22 mouse cellular contexts compared by ENCODE assay signal in genomic region chr2:52016361-52016760, GRCm38 (mm10). TPM values are rescaled to one million over a fixed set of nuclear protein-coding genes. Genes with fewer than 3 reads are reported as not detected.
A peak's percentile ranks its signal among the peaks of the same experiment; 100 is the strongest.
DNase-seq lines count a peak whose midpoint lies in the region; ATAC-seq lines count a peak whose summit lies in the region.
"Had no signal": no experiment of that assay in that cellular context is flagged by ENCODE, and none has a peak within 500 bp of the region (broad histone marks: within the 10 kb centered on the region; RNA-seq: fewer than 3 reads in every experiment).

No protein-coding gene starts in this region.

- H3K27me3 ChIP-seq in heart, embryonic 12.5 days (replicated peaks) = no peaks in the 10 kb centered on the region
- no peaks in the 10 kb centered on the region for H3K27me3 ChIP-seq in midbrain, embryonic 10.5 days (ENCODE audit: low read depth, poor library complexity, severe bottlenecking)
- H3K27me3 ChIP-seq in midbrain, embryonic 13.5 days = no peaks in the 10 kb centered on the region
- H3K27me3 ChIP-seq in hindbrain, embryonic 15.5 days = no peaks in the 10 kb centered on the region
- H3K27me3 ChIP-seq in neural tube, embryonic 14.5 days (ENCODE audit: control insufficient read depth, insufficient read depth, low read length) = no peaks in the 10 kb centered on the region
- H3K27me3 ChIP-seq: embryonic facial prominence, embryonic 15.5 days; intestine, embryonic 15.5 days; kidney, embryonic 15.5 days; lung, embryonic 15.5 days had no signal

- DNase-seq in heart, adult 8-10 months (ENCODE audit: low spot score) = no peak
- no peak for DNase-seq in midbrain, embryonic 10.5 days (ENCODE audit: low spot score)
- DNase-seq in left cerebral cortex, adult 11 months (ENCODE audit: low spot score) = no peak
- DNase-seq: cerebellum, adult 9-10 months; embryo, embryonic 11 days; layer of hippocampus, postnatal 36 days; retina, postnatal 1 day; right cerebral cortex, postnatal 4 days; thymus, postnatal 25 days had no signal

- H3K27ac ChIP-seq in heart, embryonic 12.5 days (ENCODE audit: poor library complexity, severe bottlenecking) = no peak overlapping the region
- H3K27ac ChIP-seq in midbrain, embryonic 10.5 days (replicated peaks) = 0 out of 2 replicates have a peak overlapping the region, but pooled peaks have one; percentile 19
- no peak overlapping the region for H3K27ac ChIP-seq in midbrain, embryonic 13.5 days
- H3K27ac ChIP-seq in hindbrain, embryonic 15.5 days (replicated peaks) = no peak overlapping the region
- no peak overlapping the region for H3K27ac ChIP-seq in neural tube, embryonic 14.5 days (ENCODE audit: low read depth, low read length)
- H3K27ac ChIP-seq: embryonic facial prominence, embryonic 15.5 days; forebrain, embryonic 10.5 days; intestine, embryonic 15.5 days; kidney, embryonic 15.5 days; lung, embryonic 15.5 days; macrophage had no signal

- no peak for ATAC-seq in heart, embryonic 12.5 days (ENCODE audit: insufficient number of reproducible peaks, low FRiP score)
- no peak for ATAC-seq in midbrain, embryonic 13.5 days
- ATAC-seq in hindbrain, embryonic 15.5 days (ENCODE audit: low FRiP score, low read depth) = no peak
- peak; percentile 21; the same call in 1 of the 2 replicates for ATAC-seq in neural tube, embryonic 14.5 days (ENCODE audit: low read depth)
- ATAC-seq: CD4-positive, CD25-positive, alpha-beta regulatory T cell, adult 4 months; intestine, embryonic 15.5 days had no signal

- no peaks in the 10 kb centered on the region for H3K36me3 ChIP-seq in heart, embryonic 12.5 days
- H3K36me3 ChIP-seq in midbrain, embryonic 10.5 days = no peaks in the 10 kb centered on the region
- H3K36me3 ChIP-seq in midbrain, embryonic 13.5 days = no peaks in the 10 kb centered on the region
- H3K36me3 ChIP-seq in hindbrain, embryonic 15.5 days = no peaks in the 10 kb centered on the region
- H3K36me3 ChIP-seq in neural tube, embryonic 14.5 days (ENCODE audit: control insufficient read depth, insufficient read depth, low read length) = no peaks in the 10 kb centered on the region
- H3K36me3 ChIP-seq: embryonic facial prominence, embryonic 15.5 days; forebrain, embryonic 10.5 days; G1E; intestine, embryonic 15.5 days; kidney, embryonic 15.5 days; lung, embryonic 15.5 days had no signal

- peak overlapping the region; percentile 54 for H3K4me2 ChIP-seq in heart, embryonic 12.5 days
- no peak overlapping the region for H3K4me2 ChIP-seq in midbrain, embryonic 13.5 days (replicated peaks)
- H3K4me2 ChIP-seq in hindbrain, embryonic 15.5 days = peak overlapping the region; percentile 30
- H3K4me2 ChIP-seq in neural tube, embryonic 14.5 days (ENCODE audit: low read depth, low read length) = peak overlapping the region; percentile 14; the same call in 1 of the 2 replicates
- H3K4me2 ChIP-seq: embryonic facial prominence, embryonic 15.5 days; intestine, embryonic 15.5 days; kidney, embryonic 15.5 days; lung, embryonic 15.5 days had no signal

- peak overlapping the region; percentile 26; the same call in 1 of the 2 replicates for H3K9ac ChIP-seq in heart, embryonic 12.5 days
- H3K9ac ChIP-seq in midbrain, embryonic 13.5 days (replicated peaks) = no peak overlapping the region
- H3K9ac ChIP-seq in hindbrain, embryonic 15.5 days = 0 out of 2 replicates have a peak overlapping the region, but pooled peaks have one; percentile 3
- no peak overlapping the region for H3K9ac ChIP-seq in neural tube, embryonic 14.5 days (replicated peaks; ENCODE audit: low read depth, low read length)
- H3K9ac ChIP-seq: embryonic facial prominence, embryonic 15.5 days; intestine, embryonic 15.5 days; kidney, embryonic 15.5 days; lung, embryonic 15.5 days had no signal

- H3K4me1 ChIP-seq in heart, embryonic 12.5 days (replicated peaks) = peaks cover 12% of the 10 kb centered on the region; the same call in 1 of the 2 replicates
- peaks cover 15% of the 10 kb centered on the region for H3K4me1 ChIP-seq in midbrain, embryonic 10.5 days
- H3K4me1 ChIP-seq in midbrain, embryonic 13.5 days (replicated peaks) = peaks cover 5% of the 10 kb centered on the region; the same call in 1 of the 2 replicates
- H3K4me1 ChIP-seq in hindbrain, embryonic 15.5 days (replicated peaks) = 0 out of 2 replicates have a peak, but pooled peaks cover 7% of the 10 kb centered on the region
- H3K4me1 ChIP-seq in neural tube, embryonic 14.5 days (ENCODE audit: control insufficient read depth, insufficient read depth, low read length) = no peaks in the 10 kb centered on the region
- H3K4me1 ChIP-seq: embryonic facial prominence, embryonic 15.5 days; intestine, embryonic 15.5 days had no signal

- peak overlapping the region; percentile 5; the same call in 1 of the 2 replicates for H3K4me3 ChIP-seq in heart, embryonic 12.5 days
- no peak overlapping the region for H3K4me3 ChIP-seq in midbrain, embryonic 10.5 days
- H3K4me3 ChIP-seq in midbrain, embryonic 13.5 days (replicated peaks) = no peak overlapping the region
- H3K4me3 ChIP-seq in hindbrain, embryonic 15.5 days = no peak overlapping the region
- H3K4me3 ChIP-seq in neural tube, embryonic 14.5 days (ENCODE audit: low read depth, low read length) = no peak overlapping the region
- H3K4me3 ChIP-seq: embryonic facial prominence, embryonic 15.5 days; forebrain, embryonic 10.5 days; intestine, embryonic 15.5 days; kidney, embryonic 15.5 days; lung, embryonic 15.5 days had no signal

- H3K9me3 ChIP-seq in heart, embryonic 12.5 days (replicated peaks) = no peaks in the 10 kb centered on the region
- no peaks in the 10 kb centered on the region for H3K9me3 ChIP-seq in midbrain, embryonic 10.5 days (replicated peaks)
- H3K9me3 ChIP-seq in midbrain, embryonic 13.5 days = no peaks in the 10 kb centered on the region
- H3K9me3 ChIP-seq in hindbrain, embryonic 15.5 days = no peaks in the 10 kb centered on the region
- H3K9me3 ChIP-seq in neural tube, embryonic 14.5 days (ENCODE audit: control insufficient read depth, low read length) = no peaks in the 10 kb centered on the region
- H3K9me3 ChIP-seq: embryonic facial prominence, embryonic 15.5 days; forebrain, embryonic 10.5 days; G1E; intestine, embryonic 15.5 days; kidney, embryonic 15.5 days; lung, embryonic 15.5 days had no signal

- WGBS in heart, embryonic 12.5 days = 34% methylated on average over 7 of the region's 7 CpGs
- WGBS in midbrain, embryonic 10.5 days = 29% methylated on average over 7 of the region's 7 CpGs
- WGBS in midbrain, embryonic 13.5 days = 20% methylated on average over 7 of the region's 7 CpGs
- WGBS in hindbrain, embryonic 15.5 days = 23% methylated on average over 7 of the region's 7 CpGs
- WGBS in neural tube, embryonic 14.5 days = 27% methylated on average over 7 of the region's 7 CpGs

RNA-seq across cellular contexts. Expression of gene Tnfaip6, which starts 21.4 kb away (rescaled TPM):
- 4.9 and 5.7 TPM in 2 replicates for polyA plus RNA-seq in heart, embryonic 12.5 days (2016; fragmentation: Nextera tagmentation; extraction: Ambion mirVana)
- under 1 TPM; 0.59 to 0.86 (median 0.67) TPM for total RNA-seq in heart, adult 8-10 months (2022)
- polyA plus RNA-seq in midbrain, embryonic 10.5 days (2016; fragmentation: Nextera tagmentation; extraction: Ambion mirVana) = 19.4 and 21.6 TPM in 2 replicates
- polyA plus RNA-seq in midbrain, embryonic 13.5 days (2015; fragmentation: Nextera tagmentation; extraction: Ambion mirVana) = 6.2 and 6.8 TPM in 2 replicates
- 3.2 and 3.8 TPM in 2 replicates for polyA plus RNA-seq in hindbrain, embryonic 15.5 days (2015; fragmentation: Nextera tagmentation; extraction: Ambion mirVana)
- polyA plus RNA-seq in neural tube, embryonic 14.5 days (2014; fragmentation: Nextera tagmentation; extraction: Ambion mirVana) = 3.6 and 4.0 TPM in 2 replicates
- total RNA-seq: G1E had no signal
- polyA plus RNA-seq: CD4-positive, CD25-positive, alpha-beta regulatory T cell, adult 4 months; G1E; liver, adult 2 months; macrophage had no signal

RNA-seq across cellular contexts. Expression of gene Nmi, which starts 43.1 kb away (rescaled TPM):
- polyA plus RNA-seq in heart, embryonic 12.5 days (2016; fragmentation: Nextera tagmentation; extraction: Ambion mirVana) = 10.5 and 14.0 TPM in 2 replicates
- 1 to 10 TPM; 4.5 to 8.7 (median 6.3) TPM for total RNA-seq in heart, adult 8-10 months (2022)
- polyA plus RNA-seq in midbrain, embryonic 10.5 days (2016; fragmentation: Nextera tagmentation; extraction: Ambion mirVana) = 4.2 and 5.2 TPM in 2 replicates
- polyA plus RNA-seq in midbrain, embryonic 13.5 days (2015; fragmentation: Nextera tagmentation; extraction: Ambion mirVana) = 4.5 and 4.6 TPM in 2 replicates
- 4.4 and 5.0 TPM in 2 replicates for polyA plus RNA-seq in hindbrain, embryonic 15.5 days (2015; fragmentation: Nextera tagmentation; extraction: Ambion mirVana)
- polyA plus RNA-seq in neural tube, embryonic 14.5 days (2014; fragmentation: Nextera tagmentation; extraction: Ambion mirVana) = 2.7 and 3.9 TPM in 2 replicates

RNA-seq across cellular contexts. Expression of gene Rif1, which starts 56.3 kb away (rescaled TPM):
- polyA plus RNA-seq in heart, embryonic 12.5 days (2016; fragmentation: Nextera tagmentation; extraction: Ambion mirVana) = 33.0 and 34.6 TPM in 2 replicates
- total RNA-seq in heart, adult 8-10 months (2022) = 10 to 100 TPM; 17.7 to 21.3 (median 20.8) TPM
- polyA plus RNA-seq in midbrain, embryonic 10.5 days (2016; fragmentation: Nextera tagmentation; extraction: Ambion mirVana) = 32.1 and 35.5 TPM in 2 replicates
- polyA plus RNA-seq in midbrain, embryonic 13.5 days (2015; fragmentation: Nextera tagmentation; extraction: Ambion mirVana) = 22.3 and 28.7 TPM in 2 replicates
- 18.7 and 22.5 TPM in 2 replicates for polyA plus RNA-seq in hindbrain, embryonic 15.5 days (2015; fragmentation: Nextera tagmentation; extraction: Ambion mirVana)
- polyA plus RNA-seq in neural tube, embryonic 14.5 days (2014; fragmentation: Nextera tagmentation; extraction: Ambion mirVana) = 29.6 and 30.3 TPM in 2 replicates

Comparison
In these comparisons a context has a peak if more than half of its experiments do, and no peak if none do; other contexts are left out.
1. H3K9ac ChIP-seq: peak in heart, embryonic 12.5 days (single experiment) and hindbrain, embryonic 15.5 days (single experiment); none in midbrain, embryonic 13.5 days (single experiment) and neural tube, embryonic 14.5 days (single experiment).